Mouse (Mus musculus) liver, embryonic 16.5 days (tissue): ENCODE measurements around the gene Msl1. TPM values are rescaled to one million over a fixed set of nuclear protein-coding genes. Genes with fewer than 3 reads are reported as not detected.

ENCODE experiments used
- ATAC-seq: fragments of 200-750 bp; cut with Nextera tagmentation; 2 replicates; pipeline ENCODE4 v1.8.0; 2017; ENCODE audit warnings: low read depth, mild to moderate bottlenecking, moderate number of reproducible peaks, moderate library complexity
- H3K27ac ChIP-seq: fragments of 300-500 bp; sonication (generic); 2 replicates; pipeline ENCODE4 v1.5.1; 2014; ENCODE audit warnings: mild to moderate bottlenecking, low read length
- H3K27me3 ChIP-seq: fragments of 300-500 bp; sonication (generic); 2 replicates; pipeline ENCODE4 v1.6.1; 2014; ENCODE audit warnings: low read depth, low read length, mixed read lengths; ENCODE audit not compliant: control insufficient read depth, insufficient read depth
- H3K36me3 ChIP-seq: fragments of 300-500 bp; sonication (generic); 2 replicates; pipeline ENCODE4 v1.6.1; 2014; ENCODE audit warnings: mild to moderate bottlenecking; ENCODE audit not compliant: control insufficient read depth, insufficient read depth
- H3K4me1 ChIP-seq: fragments of 300-500 bp; sonication (generic); 2 replicates; pipeline ENCODE4 v1.6.1; 2014; ENCODE audit warnings: low read depth, low read length, mixed read lengths; ENCODE audit not compliant: control insufficient read depth
- H3K4me2 ChIP-seq: fragments of 300-500 bp; sonication (generic); 2 replicates; pipeline ENCODE4 v1.6.1; 2014; ENCODE audit warnings: low read depth, low read length, mixed read lengths
- H3K4me3 ChIP-seq: fragments of 300-500 bp; sonication (generic); 2 replicates; pipeline ENCODE4 v1.5.1; 2014; ENCODE audit warnings: low read depth, mild to moderate bottlenecking, low read length
- H3K9ac ChIP-seq: fragments of 300-500 bp; sonication (generic); 2 replicates; pipeline ENCODE4 v1.6.1; 2014; ENCODE audit warnings: low read depth, low read length
- H3K9me3 ChIP-seq: fragments of 300-500 bp; sonication (generic); replicated peaks from 2 replicates; pipeline ENCODE4 v1.6.1; 2016; ENCODE audit warnings: low read length; ENCODE audit not compliant: control insufficient read depth
- WGBS: fragments of 180-500 bp; shearing (Covaris S2); extraction: QIAGEN DNeasy Blood & Tissue Kit; methylation state at CpG from one replicate; pipeline ENCODE4 v1.1.7; 2014; ENCODE audit not compliant: insufficient replicate concordance; 5-methylcytosine and 5-hydroxymethylcytosine counted together
- polyA plus RNA-seq: library from polyadenylated mRNA; unstranded; fragments of >200 nt; fragmentation: Nextera tagmentation; extraction: Ambion mirVana; gene quantifications from 2 replicates; pipeline ENCODE4 v1.2.1, GENCODE M21; 2015

The Msl1 gene
- polyA plus RNA-seq, 1 experiment from 2014 or later: 5.3 TPM

DNA sequence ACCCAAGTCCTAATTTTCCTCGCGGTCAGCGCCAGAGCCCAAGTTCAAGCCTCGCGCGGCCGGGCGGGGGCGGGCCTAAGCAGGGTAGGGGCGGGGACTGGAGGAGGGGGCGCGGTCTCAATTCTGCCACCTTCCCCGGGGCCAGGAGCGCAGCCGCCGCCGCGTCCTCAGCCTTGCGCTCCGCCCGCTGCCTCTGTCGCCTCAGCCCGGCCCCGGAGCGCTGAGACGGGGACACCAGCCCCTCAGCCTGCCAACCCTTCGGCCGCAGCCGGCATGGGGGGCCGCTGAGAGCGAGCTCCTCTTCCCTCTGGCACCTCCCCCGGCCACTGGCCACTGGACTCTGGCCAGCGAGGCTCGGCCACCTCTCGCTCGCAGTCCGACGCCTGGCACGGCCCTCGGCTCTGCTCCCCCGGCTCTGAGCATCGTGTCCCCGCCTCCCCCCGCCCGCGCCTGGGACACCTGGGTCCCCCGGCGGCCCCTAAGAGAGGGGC is 41.4 kb downstream of the Msl1 start, which contains the start of gene Rapgefl1:
TSS of gene Rapgefl1 (plus strand) at position 135 of the 491 bp plus-strand sequence.
- H3K4me1 ChIP-seq: peaks cover 16% of the 10 kb centered on the region
- WGBS: 0% methylated on average over 46 of the region's 48 CpGs
- peak; percentile 93 for ATAC-seq
- no peaks in the 10 kb centered on the region for H3K9me3 ChIP-seq
- H3K4me2 ChIP-seq: peak within 1 kb of the TSS; percentile 98
- H3K27me3 ChIP-seq: peaks cover 30% of the 10 kb centered on the region
- H3K36me3 ChIP-seq: peaks cover 18% of the 10 kb centered on the region
- H3K4me3 ChIP-seq: peak within 1 kb of the TSS; percentile 68
- H3K9ac ChIP-seq: peak within 1 kb of the TSS; percentile 64
- H3K27ac ChIP-seq: no peak within 1 kb of the TSS

DNA sequence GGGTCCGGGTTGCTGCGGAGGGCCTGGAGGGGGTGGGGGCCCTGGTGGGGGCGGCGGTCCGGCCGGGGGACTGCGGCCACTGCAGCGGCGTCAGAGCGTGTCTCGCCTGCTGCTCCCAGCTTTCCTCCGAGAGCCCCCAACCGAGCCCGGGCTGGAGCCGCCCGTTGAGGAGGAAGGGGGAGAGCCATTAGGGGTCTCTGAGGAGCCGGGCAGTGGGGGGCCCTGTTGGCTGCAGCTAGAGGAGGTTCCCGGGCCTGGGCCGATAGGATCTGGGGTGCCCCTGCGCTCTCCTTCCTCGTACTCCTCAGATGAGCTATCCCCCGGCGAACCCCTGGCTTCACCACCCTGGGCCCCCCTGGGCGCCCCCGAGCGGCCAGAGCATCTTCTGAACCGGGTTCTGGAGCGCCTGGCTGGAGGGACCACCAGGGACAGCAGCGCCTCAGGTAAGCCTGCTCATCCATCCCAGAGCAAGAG is 42.0 kb downstream of the Msl1 start:
- 2% methylated on average over 28 of the region's 29 CpGs for WGBS
- Histone ChIP-seq H3K36me3 (peaks cover 12% of the 10 kb centered on the region), H3K4me2 (peak overlapping the region; percentile 98), H3K27ac (no peak overlapping the region), H3K4me1 (peaks cover 16% of the 10 kb centered on the region), H3K9me3 (no peaks in the 10 kb centered on the region), H3K4me3 (peak overlapping the region; percentile 68), H3K9ac (peak overlapping the region; percentile 64), H3K27me3 (peaks cover 30% of the 10 kb centered on the region)
- 0 out of 2 replicates have a peak, but pooled peaks have one; percentile 5 for ATAC-seq

DNA sequence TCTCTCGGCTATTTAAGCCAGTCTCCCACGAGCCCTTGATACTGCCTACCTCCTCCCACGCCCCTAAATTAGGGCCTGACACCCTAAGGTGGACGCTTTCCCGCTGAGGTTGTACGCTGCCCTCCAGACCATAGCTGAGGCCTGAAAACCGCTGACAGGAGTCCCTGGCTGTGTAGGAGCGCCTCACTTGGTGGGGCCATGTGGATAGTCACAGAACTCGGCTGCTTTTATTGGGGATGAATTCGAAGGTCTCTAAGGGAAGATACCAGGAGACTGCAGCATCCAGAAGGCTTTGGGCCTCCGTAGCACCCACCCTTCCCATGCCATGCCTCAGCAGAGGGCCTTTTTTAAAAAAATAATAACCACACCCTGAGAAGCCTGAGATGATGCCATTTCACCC is 42.6 kb downstream of the Msl1 start:
- Histone ChIP-seq H3K9me3 (no peaks in the 10 kb centered on the region), H3K27me3 (peaks cover 30% of the 10 kb centered on the region), H3K36me3 (peaks cover 5% of the 10 kb centered on the region; the same call in 1 of the 2 replicates), H3K27ac (no peak overlapping the region), H3K9ac (no peak overlapping the region), H3K4me2 (no peak overlapping the region), H3K4me3 (no peak overlapping the region), H3K4me1 (peaks cover 16% of the 10 kb centered on the region)
- WGBS: 59% methylated on average over 11 of the region's 11 CpGs
- ATAC-seq: no peak

DNA sequence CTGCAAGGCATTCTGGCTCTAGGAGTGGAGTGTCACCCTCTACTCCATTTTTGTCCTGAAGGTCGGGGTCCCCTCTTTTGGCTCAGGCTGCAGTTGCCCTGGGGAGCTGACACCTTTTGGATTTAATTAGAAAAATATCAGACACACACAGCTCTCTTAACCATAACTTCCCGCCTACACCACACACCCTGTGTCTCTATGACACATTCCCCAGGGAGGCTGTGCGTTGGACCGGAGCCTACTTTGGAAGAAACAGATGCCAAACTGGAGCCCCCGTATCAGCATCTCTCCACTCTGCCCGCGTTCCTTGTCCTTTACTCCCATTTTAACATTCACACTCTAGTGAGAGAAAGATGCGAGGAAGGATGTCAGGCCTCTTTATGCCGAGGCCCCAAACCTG is 43.2 kb downstream of the Msl1 start:
- H3K27me3 ChIP-seq: peaks cover 30% of the 10 kb centered on the region
- H3K27ac ChIP-seq: no peak overlapping the region
- H3K9me3 ChIP-seq: no peaks in the 10 kb centered on the region
- H3K36me3 ChIP-seq: no peaks in the 10 kb centered on the region; the same call in 1 of the 2 replicates
- H3K9ac ChIP-seq: no peak overlapping the region
- no peak overlapping the region for H3K4me3 ChIP-seq
- H3K4me2 ChIP-seq: no peak overlapping the region
- ATAC-seq: no peak
- peaks cover 16% of the 10 kb centered on the region for H3K4me1 ChIP-seq
- 70% methylated on average over 9 of the region's 9 CpGs for WGBS

DNA sequence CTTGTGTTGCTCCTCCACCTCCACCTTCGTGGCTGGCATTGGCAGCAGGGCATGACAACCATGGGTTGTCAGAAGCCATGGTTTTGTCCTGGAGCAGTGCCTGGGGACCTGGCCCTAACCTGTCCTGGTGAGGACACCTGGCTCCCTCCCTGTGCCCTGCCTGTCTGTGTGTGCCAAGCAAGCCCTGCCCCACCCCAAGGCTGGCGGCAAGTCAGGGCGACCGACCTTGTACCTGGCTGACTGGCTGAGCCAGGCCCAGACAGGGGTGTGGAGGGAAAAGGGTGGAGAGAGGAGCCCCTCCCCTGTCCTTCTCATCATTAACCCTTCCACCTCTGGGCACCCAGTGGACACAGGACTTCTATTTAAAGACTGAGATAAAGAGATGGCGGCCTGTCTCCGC is 44.1 kb downstream of the Msl1 start:
- WGBS: 41% methylated on average over 6 of the region's 6 CpGs
- ATAC-seq: no peak
- H3K4me1 ChIP-seq: peaks cover 16% of the 10 kb centered on the region
- H3K4me3 ChIP-seq: no peak overlapping the region
- H3K27me3 ChIP-seq: peaks cover 30% of the 10 kb centered on the region
- no peak overlapping the region for H3K9ac ChIP-seq
- no peak overlapping the region for H3K27ac ChIP-seq
- no peak overlapping the region for H3K4me2 ChIP-seq
- no peaks in the 10 kb centered on the region for H3K36me3 ChIP-seq
- H3K9me3 ChIP-seq: no peaks in the 10 kb centered on the region

DNA sequence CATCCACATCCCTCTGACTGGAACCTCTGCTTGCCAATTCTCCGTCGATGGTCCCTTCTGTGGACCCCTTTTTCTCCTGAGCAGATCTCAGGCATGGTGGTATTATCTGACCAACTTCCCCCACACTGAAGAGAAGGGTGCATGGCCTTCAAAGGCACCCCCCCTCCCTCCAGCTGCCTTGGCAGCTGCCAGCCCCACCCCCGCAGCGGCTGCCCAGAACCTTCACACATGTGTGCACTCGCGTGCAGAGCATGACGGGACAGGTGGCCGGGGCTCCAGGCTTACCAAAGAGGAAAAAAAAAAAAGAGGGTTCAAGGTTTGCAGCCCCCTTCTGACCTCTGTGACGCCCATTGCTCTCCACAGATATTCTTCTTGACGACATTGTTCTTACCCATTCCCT is 44.6 kb downstream of the Msl1 start:
- Histone ChIP-seq H3K4me3 (no peak overlapping the region), H3K9me3 (no peaks in the 10 kb centered on the region), H3K27me3 (peaks cover 30% of the 10 kb centered on the region), H3K4me1 (peaks cover 16% of the 10 kb centered on the region), H3K9ac (no peak overlapping the region), H3K36me3 (no peaks in the 10 kb centered on the region), H3K27ac (no peak overlapping the region), H3K4me2 (no peak overlapping the region)
- WGBS: 56% methylated on average over 10 of the region's 10 CpGs
- ATAC-seq: no peak

DNA sequence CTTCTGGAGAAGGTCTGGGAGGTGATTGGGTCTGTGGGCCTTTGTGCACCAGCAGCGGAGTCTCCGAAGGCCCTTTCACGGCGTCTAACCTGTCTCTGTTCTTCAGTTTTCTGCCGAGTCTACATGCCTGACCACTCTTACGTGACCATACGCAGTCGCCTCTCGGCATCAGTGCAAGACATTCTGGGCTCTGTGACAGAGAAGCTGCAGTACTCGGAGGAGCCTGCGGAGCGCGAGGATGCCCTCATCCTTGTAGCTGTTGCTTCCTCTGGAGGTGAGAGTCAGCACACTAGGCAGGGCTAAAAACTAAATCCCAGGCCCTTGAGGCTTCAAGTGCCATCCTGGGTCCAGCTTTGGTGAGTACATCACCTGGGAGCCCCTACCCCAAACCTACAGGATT is 50.7 kb downstream of the Msl1 start:
- no peak overlapping the region for H3K4me3 ChIP-seq
- no peaks in the 10 kb centered on the region for H3K36me3 ChIP-seq
- no peak overlapping the region for H3K27ac ChIP-seq
- H3K27me3 ChIP-seq: no peaks in the 10 kb centered on the region; the same call in 1 of the 2 replicates
- H3K9ac ChIP-seq: no peak overlapping the region
- 64% methylated on average over 13 of the region's 13 CpGs for WGBS
- no peak for ATAC-seq
- H3K4me1 ChIP-seq: peaks cover 3% of the 10 kb centered on the region; the same call in 1 of the 2 replicates
- H3K4me2 ChIP-seq: no peak overlapping the region
- no peaks in the 10 kb centered on the region for H3K9me3 ChIP-seq

DNA sequence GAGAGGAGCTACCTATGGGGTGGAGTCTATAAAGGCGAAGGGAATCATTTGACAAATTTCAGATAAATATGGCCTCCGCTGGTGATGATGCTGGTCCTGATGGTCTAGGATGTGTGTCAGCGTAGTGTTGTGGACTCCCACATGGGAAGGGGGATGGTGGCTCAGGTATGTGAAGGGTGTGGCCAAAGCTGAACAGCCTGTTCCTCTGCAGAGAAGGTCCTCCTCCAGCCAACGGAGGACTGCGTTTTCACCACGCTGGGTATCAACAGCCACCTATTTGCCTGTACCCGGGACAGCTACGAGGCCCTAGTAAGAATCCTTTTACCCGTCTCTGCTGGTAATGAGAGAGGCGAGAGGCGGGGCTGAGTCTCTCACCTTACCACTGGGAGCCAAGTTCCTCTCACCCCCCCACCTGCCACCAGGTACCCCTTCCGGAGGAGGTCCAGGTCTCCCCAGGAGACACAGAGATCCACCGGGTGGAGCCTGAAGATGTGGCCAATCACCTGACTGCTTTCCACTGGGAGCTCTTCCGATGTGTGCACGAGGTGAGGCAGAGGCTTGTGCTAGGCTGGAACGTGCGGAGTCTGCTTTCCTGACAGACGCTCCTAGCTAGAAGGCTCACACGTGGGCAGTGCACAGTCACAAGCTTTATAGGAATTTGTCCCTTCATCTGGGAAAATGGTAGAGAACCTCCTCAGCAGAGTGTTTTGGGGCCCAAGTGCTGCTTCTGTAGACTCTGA is 51.7 kb downstream of the Msl1 start:
- ATAC-seq: no peak
- 59% methylated on average over 19 of the region's 19 CpGs for WGBS
- H3K27ac ChIP-seq: no peak overlapping the region
- no peaks in the 10 kb centered on the region; the same call in 1 of the 2 replicates for H3K27me3 ChIP-seq
- no peak overlapping the region for H3K4me2 ChIP-seq
- no peaks in the 10 kb centered on the region for H3K36me3 ChIP-seq
- peaks cover 3% of the 10 kb centered on the region; the same call in 1 of the 2 replicates for H3K4me1 ChIP-seq
- no peak overlapping the region for H3K4me3 ChIP-seq
- H3K9ac ChIP-seq: no peak overlapping the region
- no peaks in the 10 kb centered on the region for H3K9me3 ChIP-seq
